Mouse (Mus musculus): ENCODE measurements around the gene Fbxo7. TPM values are rescaled to one million over a fixed set of nuclear protein-coding genes. Genes with fewer than 3 reads are reported as not detected.

The Fbxo7 gene
- total and polyA plus RNA-seq, 3 experiments = 16.6 to 24.7 (median 21.4) TPM

- no peak for DNase-seq
These were observed 12.4 kb downstream of the Fbxo7 start for GRCm38 (mm10) chr10:86034007-86034728.

GRCm38 (mm10) chr10:86043651-86044050, 21.9 kb downstream of the Fbxo7 start:
- no peak for DNase-seq

DNA sequence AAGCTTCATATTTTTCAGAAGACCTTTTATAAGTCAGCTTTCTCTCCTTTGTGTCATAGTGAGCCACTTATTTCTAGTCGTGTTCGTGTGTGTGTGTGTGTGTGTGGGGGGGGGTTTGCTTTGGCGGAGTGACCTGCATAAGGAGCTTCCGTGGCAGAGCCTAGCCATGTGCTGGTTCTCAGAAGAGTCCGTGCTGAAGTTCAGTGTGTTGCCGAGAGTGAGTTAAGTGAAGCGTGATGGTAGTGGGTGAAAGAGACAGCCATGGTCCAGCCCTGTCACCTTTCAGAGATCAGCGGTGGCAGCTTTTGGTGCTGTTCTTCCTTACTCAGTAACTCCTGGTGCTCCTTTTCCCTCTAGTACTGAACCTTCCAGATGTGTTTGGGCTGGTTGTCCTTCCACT, 22.3 kb downstream of the Fbxo7 start:
- DNase-seq = no peak

GRCm38 (mm10) chr10:86046371-86046770, 24.6 kb downstream of the Fbxo7 start:
- DNase-seq = no peak

DNA sequence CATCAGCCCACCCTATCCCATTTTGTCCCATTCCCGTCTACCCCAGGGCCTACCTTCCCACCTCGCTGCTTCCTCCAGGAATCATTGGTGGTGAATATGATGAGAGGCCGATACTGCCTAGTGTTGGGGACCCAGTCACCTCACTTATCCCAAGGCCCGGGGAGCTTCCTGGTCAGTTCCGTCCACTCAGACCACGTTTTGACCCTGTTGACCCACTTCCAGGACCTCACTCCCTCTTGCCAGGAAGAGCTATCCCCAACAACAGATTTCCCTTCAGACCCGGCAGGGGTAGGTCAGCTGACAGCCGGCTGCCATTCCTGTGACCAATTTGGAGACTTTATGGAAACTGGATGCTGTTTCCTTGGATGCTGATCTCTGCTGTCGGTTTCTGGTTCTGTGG, 26.0 kb downstream of the Fbxo7 start:
- DNase-seq = no peak

DNA sequence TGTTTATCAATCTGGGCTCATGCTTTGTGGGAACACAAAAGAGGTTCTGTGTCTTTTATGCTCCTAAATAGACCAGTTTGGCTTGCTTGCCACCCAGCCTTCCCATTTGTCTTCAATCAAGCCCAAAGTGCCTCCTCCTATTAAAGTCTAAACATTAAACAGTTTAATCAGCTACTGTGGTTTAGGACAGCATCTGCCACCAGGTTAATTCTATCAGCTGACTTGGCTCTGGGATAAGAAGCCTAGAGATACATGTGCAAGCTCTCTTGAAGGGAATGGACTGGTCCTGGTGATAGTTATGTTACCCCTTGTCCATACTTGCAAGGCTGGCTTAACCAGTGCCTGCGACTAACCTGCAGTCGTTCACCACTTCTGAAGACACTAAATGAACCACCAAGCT, 28.8 kb downstream of the Fbxo7 start:
- no peak for DNase-seq

GRCm38 (mm10) chr10:86052818-86053522, 31.2 kb downstream of the Fbxo7 start:
- DNase-seq = no peak

- no peak for DNase-seq
These were observed 34.6 kb downstream of the Fbxo7 start for GRCm38 (mm10) chr10:86056297-86056903.

DNA sequence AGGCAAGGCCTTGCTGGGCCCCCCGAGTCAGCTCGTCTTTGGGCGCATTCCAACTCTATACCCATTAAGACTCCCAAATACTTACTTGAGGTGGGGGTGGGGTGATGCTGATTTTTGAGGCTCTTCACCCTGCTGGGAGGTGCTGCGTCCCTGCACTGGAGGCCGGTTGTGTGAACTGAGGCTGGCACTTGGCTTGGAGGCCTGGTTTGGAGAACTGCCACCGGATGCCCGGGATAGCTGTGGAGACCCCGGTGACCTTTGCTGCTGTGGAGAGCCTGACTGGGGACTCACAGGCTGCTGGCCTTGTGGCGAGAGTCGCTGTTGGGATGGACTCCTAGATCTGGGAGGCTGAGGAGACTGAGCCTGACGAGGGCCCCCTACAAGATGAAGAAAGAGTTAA, 35.5 kb downstream of the Fbxo7 start:
- DNase-seq = no peak

DNA sequence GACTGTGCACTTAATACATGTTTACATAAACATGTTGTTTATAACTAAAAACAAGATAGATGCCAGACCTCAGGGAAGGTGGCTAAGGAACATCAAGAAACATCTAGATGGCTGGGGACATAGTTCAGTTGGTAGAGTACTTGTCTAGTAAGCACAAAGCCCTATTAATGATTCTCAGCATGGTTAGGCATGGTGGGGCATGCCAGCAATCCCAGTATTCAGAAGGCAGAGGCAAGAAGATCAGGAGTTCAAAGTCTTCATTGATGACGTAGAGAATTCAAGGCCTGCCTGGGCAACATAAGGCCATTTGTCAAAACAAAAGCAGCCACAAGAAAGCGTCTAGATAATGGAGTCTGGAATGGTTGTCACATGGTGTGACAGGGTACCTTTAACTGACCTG, 35.9 kb downstream of the Fbxo7 start:
- no peak for DNase-seq

GRCm38 (mm10) chr10:86060267-86060666, 38.5 kb downstream of the Fbxo7 start:
- no peak for DNase-seq

DNA sequence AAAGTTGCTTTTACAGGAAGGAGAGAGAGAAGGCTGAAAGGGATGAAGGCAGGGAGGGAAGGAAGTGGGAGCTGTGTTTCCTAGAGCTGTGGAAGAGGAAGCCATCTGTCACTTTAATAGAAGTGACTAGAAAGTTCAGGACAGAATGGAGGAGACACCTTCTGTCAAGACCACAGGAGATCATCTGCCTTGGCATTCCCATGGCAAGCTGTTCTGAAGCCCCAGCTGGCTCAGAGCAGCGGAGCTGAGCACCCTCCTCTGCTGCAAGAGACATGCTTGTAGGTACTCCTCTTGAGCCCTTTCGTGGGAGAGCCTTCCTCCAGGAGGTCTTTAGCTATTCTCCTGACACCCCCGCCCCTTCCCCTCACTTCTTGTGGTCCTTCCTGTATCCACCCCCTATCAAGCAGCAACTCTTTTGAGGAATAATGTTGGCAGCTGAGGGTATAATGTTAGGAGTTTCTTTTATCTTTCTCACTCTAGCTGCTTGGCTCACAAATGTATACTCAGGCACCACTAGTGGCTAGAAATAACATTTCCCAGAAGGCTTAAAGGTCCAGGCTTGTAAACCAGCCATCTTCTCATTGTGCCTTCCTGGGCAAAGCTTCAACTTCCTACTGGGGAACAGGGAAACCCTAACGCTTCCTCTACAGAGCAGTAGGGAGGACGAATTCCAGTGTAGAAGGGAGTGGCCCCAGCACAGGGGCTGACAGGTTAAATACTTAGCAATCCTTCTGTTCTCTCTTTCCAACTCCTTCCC, 40.7 kb downstream of the Fbxo7 start:
- no peak for DNase-seq

- no peak for DNase-seq
These were observed 41.2 kb downstream of the Fbxo7 start for GRCm38 (mm10) chr10:86063018-86063384.

GRCm38 (mm10) chr10:86064937-86065336, 43.2 kb downstream of the Fbxo7 start:
- peak; percentile 85 for DNase-seq

DNA sequence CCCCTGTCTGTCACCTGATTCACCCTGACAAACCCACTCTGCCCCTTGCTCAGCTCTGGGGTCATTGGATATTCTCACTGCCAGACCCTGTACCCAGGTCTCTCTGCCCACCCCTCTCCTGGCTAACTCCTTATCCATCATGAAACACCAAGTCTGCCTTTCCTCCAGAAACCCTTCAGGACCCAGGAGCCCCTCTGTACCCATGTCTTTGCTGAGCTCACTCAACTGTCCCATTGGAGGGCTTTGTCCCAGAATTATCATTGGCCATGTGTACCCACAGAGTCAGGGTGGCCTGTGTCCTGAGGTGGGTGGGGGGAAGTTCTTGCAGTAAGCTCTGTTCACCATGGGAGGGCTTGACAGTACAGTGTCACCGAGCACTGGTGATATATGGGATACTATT, 43.9 kb downstream of the Fbxo7 start:
- DNase-seq = no peak

DNA sequence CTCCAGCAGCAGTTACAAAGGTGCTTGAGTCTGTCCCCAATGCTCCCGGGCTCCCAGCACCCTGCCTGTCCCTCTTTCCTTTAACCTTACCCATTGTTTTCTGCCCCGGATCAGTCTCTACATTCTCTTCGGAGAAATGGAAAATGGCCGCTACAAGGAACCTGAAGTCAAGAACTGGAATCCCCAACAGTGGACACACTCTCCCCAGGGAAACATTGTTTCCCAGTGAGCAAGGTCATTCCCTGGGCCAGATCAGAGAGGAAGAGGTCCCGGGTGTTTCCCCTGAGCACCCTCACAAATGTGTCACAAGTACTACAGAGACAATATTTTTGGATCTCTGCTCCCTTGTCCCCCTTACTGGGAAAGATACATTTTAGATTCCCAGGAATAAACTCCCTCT, 44.9 kb downstream of the Fbxo7 start:
- no peak for DNase-seq

- DNase-seq = no peak
These were observed 46.1 kb downstream of the Fbxo7 start for GRCm38 (mm10) chr10:86067911-86068310.

GRCm38 (mm10) chr10:86069341-86069740, 47.6 kb downstream of the Fbxo7 start:
- no peak for DNase-seq

DNA sequence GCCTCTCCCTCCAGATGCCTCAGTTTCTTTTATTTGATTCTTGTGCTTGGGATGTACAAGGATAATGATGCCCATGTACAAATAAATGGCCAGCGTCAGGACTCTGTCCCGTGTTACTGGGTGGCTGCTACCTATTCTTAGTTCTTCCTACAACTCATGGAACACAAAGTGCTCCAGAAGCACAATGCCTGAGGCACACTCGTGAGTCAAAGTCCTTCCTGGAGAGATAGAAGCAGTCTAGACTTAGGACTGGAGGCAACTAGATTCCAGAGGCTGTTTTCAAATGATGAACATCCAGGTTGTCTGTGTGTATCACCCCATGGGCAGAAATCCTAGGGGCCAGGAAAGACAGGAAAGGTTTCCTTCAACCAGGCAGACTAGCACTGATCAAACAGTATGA, 49.0 kb downstream of the Fbxo7 start:
- DNase-seq = no peak

GRCm38 (mm10) chr10:86074134-86074533, 52.4 kb downstream of the Fbxo7 start:
- peak; percentile 20 for DNase-seq

- no peak for DNase-seq
These were observed 53.4 kb downstream of the Fbxo7 start for GRCm38 (mm10) chr10:86074971-86075711.

GRCm38 (mm10) chr10:86077272-86077671, 55.5 kb downstream of the Fbxo7 start:
- no peak for DNase-seq
